Mouse (Mus musculus) lung, postnatal 10 days (tissue): ENCODE results near the gene C1qtnf3.

Experiments used
- DNase-seq: peaks from one replicate; pipeline ENCODE4 v3.0.0; 2021

C1qtnf3 gene

DNA sequence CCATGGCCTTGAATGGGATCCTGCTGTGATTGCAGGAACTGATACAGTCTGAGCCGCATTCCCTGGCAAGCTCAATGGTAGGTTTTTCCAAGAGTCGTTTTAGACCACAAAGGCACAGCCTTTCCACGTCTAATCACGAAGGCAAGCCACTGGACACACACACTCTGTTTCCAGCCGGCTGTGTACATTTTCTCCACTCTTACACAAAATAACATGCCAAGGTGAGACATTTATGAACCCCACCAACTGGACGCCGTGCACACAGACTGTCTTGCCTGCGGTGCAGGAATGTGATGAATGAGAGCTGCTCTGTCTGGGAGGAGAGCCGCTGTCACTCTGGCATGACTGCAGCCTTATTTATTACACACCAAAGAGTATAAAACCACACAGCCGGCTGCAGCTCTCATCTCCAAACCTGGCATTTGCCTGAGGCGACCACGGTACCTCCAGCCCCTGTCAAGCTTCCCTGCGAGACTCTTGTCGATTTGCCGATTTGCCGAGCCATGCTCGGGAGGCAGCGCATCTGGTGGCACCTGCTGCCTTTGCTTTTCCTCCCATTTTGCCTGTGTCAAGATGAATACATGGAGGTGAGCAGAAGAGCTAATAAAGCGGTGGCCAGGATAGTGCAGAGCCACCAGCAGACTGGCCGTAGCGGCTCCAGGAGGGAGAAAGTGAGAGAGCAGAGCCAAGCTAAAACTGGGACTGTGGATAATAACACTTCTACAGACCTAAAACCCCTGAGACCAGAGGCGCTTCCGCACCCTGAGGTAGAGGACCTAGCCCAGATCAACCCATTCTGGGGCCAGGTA is at the start of gene C1qtnf3:
TSS of gene C1qtnf3 (plus strand) at position 382 of the 809 bp plus-strand sequence.
- DNase-seq = no peak

- DNase-seq = no peak
These were observed 49.8 kb upstream of the C1qtnf3 start for GRCm38 (mm10) chr15:10902360-10902759.

- DNase-seq = no peak
These were observed 35.4 kb upstream of the C1qtnf3 start for GRCm38 (mm10) chr15:10916611-10917311.

DNA sequence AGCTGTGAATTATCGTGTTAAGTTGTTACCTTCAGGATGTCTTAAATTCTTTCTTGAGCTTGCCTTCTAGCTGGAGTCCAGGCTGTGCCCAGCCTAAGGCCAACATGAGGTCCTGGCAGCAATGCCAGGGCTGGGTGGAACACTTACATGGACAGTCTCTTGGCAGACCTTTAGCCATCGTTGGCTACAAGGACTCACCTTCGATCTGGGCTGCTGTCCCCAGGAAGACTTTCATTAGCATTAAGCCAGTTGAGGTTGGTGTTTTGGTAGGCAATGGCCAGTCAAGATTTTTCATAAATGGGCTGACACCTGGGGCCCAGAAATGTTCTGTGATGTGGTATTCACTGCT is 34.8 kb upstream of the C1qtnf3 start:
- DNase-seq = no peak

DNA sequence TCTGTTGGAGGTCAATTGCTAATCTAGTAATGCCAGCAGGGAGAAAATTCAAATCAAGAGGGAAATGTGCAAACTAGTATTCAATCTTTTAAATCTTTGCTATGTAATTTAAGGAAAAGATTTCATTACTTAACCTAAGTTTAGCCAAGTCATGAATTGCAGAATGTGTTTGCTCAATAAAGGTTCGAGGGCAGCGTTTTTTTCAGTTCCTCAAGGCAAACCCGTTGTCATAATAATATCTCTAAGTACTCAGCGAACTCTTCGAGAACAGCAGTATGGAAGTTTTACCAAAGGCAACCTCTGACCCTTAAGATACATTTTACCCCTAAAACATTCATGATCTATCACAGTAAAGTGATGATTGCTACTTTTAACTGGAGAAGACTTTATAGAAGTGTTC is 31.9 kb upstream of the C1qtnf3 start:
- no peak for DNase-seq

DNA sequence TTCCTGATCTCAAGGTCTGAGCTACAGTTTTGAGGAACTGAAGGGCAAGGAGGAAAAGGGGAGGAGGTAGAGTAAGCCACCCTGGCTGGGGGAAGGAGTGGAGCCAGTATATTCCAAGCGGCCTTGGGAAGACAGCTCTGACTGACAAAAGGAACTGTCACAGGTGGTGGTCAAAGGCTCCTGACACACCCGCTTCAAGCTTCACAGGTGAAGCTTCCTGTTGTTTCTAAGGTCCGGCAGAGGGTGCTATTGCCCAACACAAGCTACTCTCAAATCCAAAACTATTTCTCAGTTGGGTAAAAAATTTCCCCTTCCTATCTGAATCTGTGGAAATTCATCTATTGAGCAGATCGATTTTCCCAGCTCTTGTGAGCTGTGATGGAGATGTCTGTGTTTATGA is 31.1 kb upstream of the C1qtnf3 start:
- DNase-seq = no peak

GRCm38 (mm10) chr15:10922061-10922460 is 30.1 kb upstream of the C1qtnf3 start:
- DNase-seq = no peak

GRCm38 (mm10) chr15:10922570-10922969 is 29.6 kb upstream of the C1qtnf3 start:
- peak; percentile 13 for DNase-seq

- no peak for DNase-seq
These were observed 28.8 kb upstream of the C1qtnf3 start for GRCm38 (mm10) chr15:10923076-10923995.

GRCm38 (mm10) chr15:10927325-10927724 is 24.8 kb upstream of the C1qtnf3 start:
- DNase-seq = no peak

DNA sequence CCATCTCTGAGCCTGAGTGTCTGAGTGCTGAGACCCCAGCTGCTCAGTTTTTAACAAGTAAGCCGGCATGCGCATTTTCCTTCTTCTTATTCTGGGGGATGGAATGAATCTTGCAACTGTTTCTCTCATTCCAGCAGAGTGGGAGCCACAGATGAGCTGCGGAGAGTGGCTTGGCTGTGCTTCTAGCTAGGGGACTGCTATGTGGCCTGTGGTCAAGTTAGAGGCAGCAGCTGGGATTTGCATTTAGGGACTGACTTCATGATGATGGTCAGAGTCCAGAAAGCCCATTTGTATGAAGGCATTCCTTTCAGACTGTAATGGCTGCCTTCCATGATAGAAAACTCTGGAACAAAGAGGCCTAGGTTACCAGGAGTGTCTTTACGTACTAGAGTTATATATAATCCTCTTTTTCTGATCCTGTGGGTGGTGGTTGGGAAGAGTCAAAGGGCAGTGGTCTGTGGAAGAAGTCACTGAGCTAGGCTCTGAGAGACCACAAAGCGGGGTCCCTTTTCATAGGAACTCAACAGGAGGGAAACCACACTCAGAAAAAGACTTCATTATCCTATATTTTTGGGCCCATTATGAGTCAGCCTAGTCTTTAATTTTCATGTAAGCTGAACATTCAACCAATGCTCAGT is 23.4 kb upstream of the C1qtnf3 start:
- DNase-seq = no peak

- no peak for DNase-seq
These were observed 18.2 kb upstream of the C1qtnf3 start for GRCm38 (mm10) chr15:10933930-10934329.

- peak; percentile 49 for DNase-seq
These were observed 11.7 kb upstream of the C1qtnf3 start for GRCm38 (mm10) chr15:10940148-10941108.

GRCm38 (mm10) chr15:10941901-10942300 is 10.2 kb upstream of the C1qtnf3 start:
- no peak for DNase-seq

DNA sequence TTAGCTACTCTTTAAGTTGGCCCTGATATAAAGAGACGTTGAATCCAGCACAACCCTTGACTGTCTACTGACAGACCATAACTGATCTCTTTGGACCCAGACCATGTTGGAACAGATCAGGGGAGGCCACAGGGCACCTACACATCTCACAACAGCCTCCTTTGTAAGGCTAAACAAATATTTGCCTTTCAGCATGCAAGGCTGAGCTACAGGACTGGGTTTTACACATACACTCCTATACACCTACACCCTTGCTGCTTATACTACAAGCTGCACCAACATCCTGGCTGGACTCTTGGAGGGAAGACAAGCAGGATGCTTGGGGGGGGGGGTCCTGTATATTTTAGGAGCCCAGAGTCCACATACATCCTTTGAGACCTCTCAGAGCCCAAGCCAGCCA is 4.3 kb upstream of the C1qtnf3 start:
- DNase-seq = no peak

DNA sequence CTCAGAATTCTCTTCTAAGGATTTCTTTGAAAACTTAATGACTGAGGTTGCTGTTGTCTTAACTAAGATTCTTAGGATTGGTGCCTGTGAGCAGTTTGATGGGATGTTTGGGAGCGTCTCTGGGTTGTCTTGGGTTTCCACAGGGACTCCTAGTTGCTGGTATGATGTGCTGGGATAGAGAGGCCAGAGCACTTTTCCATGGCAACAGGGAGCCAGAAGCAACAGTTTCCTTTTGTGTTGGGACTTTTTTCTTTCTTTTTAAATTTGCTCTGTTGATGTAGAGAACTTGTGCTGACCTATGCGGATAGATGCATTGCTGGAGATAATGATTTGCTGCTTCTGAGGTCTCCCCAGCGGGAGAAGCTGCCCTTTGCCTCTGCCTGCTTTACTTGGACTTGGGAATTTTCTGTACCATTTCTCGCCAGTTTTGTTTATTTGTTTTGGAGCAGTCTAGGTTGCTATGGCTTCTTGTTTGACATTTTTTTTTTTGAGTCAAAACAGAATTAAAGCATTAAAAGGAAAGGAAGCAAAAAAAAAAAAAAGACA is 701 bp downstream of the C1qtnf3 start:
- DNase-seq = no peak

GRCm38 (mm10) chr15:10953465-10953864 is 1.3 kb downstream of the C1qtnf3 start:
- DNase-seq = no peak

- DNase-seq = no peak
These were observed 2.4 kb downstream of the C1qtnf3 start for GRCm38 (mm10) chr15:10954381-10955016.

DNA sequence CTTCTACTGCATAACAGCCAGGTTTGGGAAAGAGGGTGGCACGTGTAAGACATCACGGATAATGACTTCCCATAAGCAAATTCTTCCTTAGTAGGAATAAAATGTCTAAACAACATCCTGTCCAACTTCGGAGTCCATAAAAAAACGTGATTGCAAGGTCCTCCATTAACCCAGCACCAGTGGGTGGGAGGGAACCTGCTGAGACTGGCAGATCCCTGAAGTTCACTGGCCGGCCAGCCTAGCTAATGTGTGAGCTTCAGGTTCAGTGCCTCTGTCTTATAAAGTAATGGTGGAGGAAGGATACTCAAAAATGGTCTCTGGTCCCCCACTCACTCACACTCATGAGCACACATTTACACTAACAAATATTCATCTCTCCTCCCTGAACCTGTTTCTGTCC is 3.0 kb downstream of the C1qtnf3 start:
- no peak for DNase-seq

- DNase-seq = peak; percentile 11
These were observed 4.6 kb downstream of the C1qtnf3 start for GRCm38 (mm10) chr15:10956706-10957105.
